Comparison of ENCODE assay signal across 20 mouse cellular contexts in genomic region chr16:11510416-11510815, GRCm38 (mm10).
DNase-seq lines count a peak whose midpoint lies in the region; ATAC-seq and TF ChIP-seq lines count a peak whose summit lies in the region.
"Had no signal": no experiment of that assay in that cellular context is flagged by ENCODE, and none has a peak within 500 bp of the region (broad histone marks: within the 10 kb centered on the region; RNA-seq: fewer than 3 reads in every experiment).

No protein-coding gene starts in this region.

- peak overlapping the region; percentile 67 for H3K27ac ChIP-seq in kidney, adult 2 months (ENCODE audit: insufficient read depth, low read depth, low read length)
- H3K27ac ChIP-seq: embryonic facial prominence, embryonic 13.5 days; forebrain, embryonic 13.5 days; forebrain, embryonic 15.5 days had no signal

- no peak for DNase-seq in kidney, adult 2 months
- no peak for DNase-seq in kidney, adult 18-20 months
- DNase-seq in MN1 (ENCODE audit: low spot score): peak; percentile 52
- DNase-seq in forelimb bud, embryonic 11.5 days (ENCODE audit: low read depth, low spot score): peak; percentile 30
- DNase-seq in layer of hippocampus, adult 18-20 months (ENCODE audit: low spot score in 2 of 2): no peak
- no peak for DNase-seq in adipocyte (ENCODE audit: low spot score)
- DNase-seq: adrenal gland, adult 8-10 months; adrenal gland, postnatal 14 days; adrenal gland, postnatal 36 days; B cell, adult 2 months; cerebellum, adult 11-12 months; cerebellum, adult 2 months; cerebellum, adult 9-10 months; cerebellum, postnatal 10 days; cerebellum, postnatal 25 days; forebrain, postnatal 0 days had no signal

- H3K36me3 ChIP-seq in kidney, adult 2 months (ENCODE audit: control insufficient read depth, insufficient read depth, low read length): no peaks in the 10 kb centered on the region; the same call in 1 of the 2 replicates
- H3K36me3 ChIP-seq: forebrain, embryonic 15.5 days had no signal

- 81% methylated on average over 2 of the region's 2 CpGs for WGBS in kidney, adult 2 months

- no peaks in the 10 kb centered on the region for H3K27me3 ChIP-seq in kidney, adult 2 months (replicated peaks; ENCODE audit: control insufficient read depth, insufficient read depth, low read length)
- H3K27me3 ChIP-seq: embryonic facial prominence, embryonic 13.5 days; forebrain, embryonic 13.5 days; forebrain, embryonic 15.5 days had no signal

- TF ChIP-seq POLR2A in kidney, adult 2 months (IDR thresholded peaks at IDR 0.05; ENCODE audit: low read depth, low read length): no peak

- TF ChIP-seq CTCF in kidney, adult 2 months (conservative IDR thresholded peaks at IDR 0.05; ENCODE audit: insufficient read depth, insufficient read length, low read depth, low read length): no peak

- ATAC-seq in CD4-positive, CD25-positive, alpha-beta regulatory T cell, adult 4 months: no peak
- ATAC-seq: forebrain, embryonic 13.5 days; forebrain, embryonic 15.5 days; forebrain, postnatal 0 days had no signal

- peaks cover 45% of the 10 kb centered on the region for H3K4me1 ChIP-seq in kidney, adult 2 months (ENCODE audit: control insufficient read depth, insufficient read depth, low read length)

- H3K4me3 ChIP-seq in kidney, adult 2 months (ENCODE audit: insufficient read depth, low read depth, low read length): no peak overlapping the region
- H3K4me3 ChIP-seq: embryonic facial prominence, embryonic 13.5 days; forebrain, embryonic 13.5 days; forebrain, embryonic 15.5 days had no signal

Comparison
In these comparisons a context has a peak if more than half of its experiments do, and no peak if none do; other contexts are left out.
1. DNase-seq: peak in MN1 (single experiment) and forelimb bud, embryonic 11.5 days (single experiment); none in kidney, adult 2 months (single experiment), kidney, adult 18-20 months (single experiment), layer of hippocampus, adult 18-20 months (0 of 2) and adipocyte (single experiment).